In genomic region chr1:179803513-179804139, GRCm38 (mm10) we compare ENCODE assay signal across 8 mouse cellular contexts. TPM values are rescaled to one million over a fixed set of nuclear protein-coding genes. Genes with fewer than 3 reads are reported as not detected.
DNase-seq lines count a peak whose midpoint lies in the region; ATAC-seq and TF ChIP-seq lines count a peak whose summit lies in the region.

Gene Ahctf1 (minus strand): TSS chr1:179803680.

- peak; percentile 64 for TF ChIP-seq CTCF in kidney, postnatal 0 days (IDR thresholded peaks at IDR 0.05; ENCODE audit: low read depth)

- peaks cover 17% of the 10 kb centered on the region for H3K4me1 ChIP-seq in heart, embryonic 12.5 days (replicated peaks)
- peaks cover 8% of the 10 kb centered on the region for H3K4me1 ChIP-seq in kidney, postnatal 0 days (replicated peaks; ENCODE audit: insufficient read depth, low read length)
- H3K4me1 ChIP-seq in liver, embryonic 11.5 days (replicated peaks; ENCODE audit: control insufficient read depth, insufficient read depth, low read length) = peaks cover 39% of the 10 kb centered on the region
- H3K4me1 ChIP-seq in stomach, embryonic 14.5 days (ENCODE audit: control insufficient read depth, insufficient read depth, low read length) = peaks cover 12% of the 10 kb centered on the region; the same call in 1 of the 2 replicates

- peak within 1 kb of the TSS; percentile 98 for H3K9ac ChIP-seq in heart, embryonic 12.5 days
- H3K9ac ChIP-seq in kidney, postnatal 0 days (ENCODE audit: low read depth, low read length) = peak within 1 kb of the TSS; percentile 98
- peak within 1 kb of the TSS; percentile 98 for H3K9ac ChIP-seq in liver, embryonic 11.5 days (ENCODE audit: low read depth, low read length)
- H3K9ac ChIP-seq in stomach, embryonic 14.5 days (replicated peaks; ENCODE audit: low read depth, low read length) = peak within 1 kb of the TSS; percentile 98

- WGBS in heart, embryonic 12.5 days = under 1% methylated on average over 56 of the region's 56 CpGs
- under 1% methylated on average over 56 of the region's 56 CpGs for WGBS in kidney, postnatal 0 days
- WGBS in liver, embryonic 11.5 days = under 1% methylated on average over 56 of the region's 56 CpGs
- WGBS in stomach, embryonic 14.5 days = under 1% methylated on average over 56 of the region's 56 CpGs

- ATAC-seq in erythroid progenitor cell, adult 5-6 weeks (replicated peaks; ENCODE audit: low FRiP score, poor library complexity, severe bottlenecking) = peak; percentile 86
- peak; percentile 97 for ATAC-seq in heart, embryonic 12.5 days (ENCODE audit: insufficient number of reproducible peaks, low FRiP score)
- ATAC-seq in kidney, postnatal 0 days (replicated peaks; ENCODE audit: low FRiP score, low read depth) = peak; percentile 98
- peak; percentile 97 for ATAC-seq in liver, embryonic 11.5 days (replicated peaks; ENCODE audit: low FRiP score)
- ATAC-seq in stomach, embryonic 14.5 days (ENCODE audit: insufficient number of reproducible peaks, insufficient read depth, low FRiP score, low read depth) = peak; percentile 98

- H3K4me2 ChIP-seq in heart, embryonic 12.5 days = peak within 1 kb of the TSS; percentile 79
- peak within 1 kb of the TSS; percentile 60 for H3K4me2 ChIP-seq in kidney, postnatal 0 days (ENCODE audit: low read length)
- peak within 1 kb of the TSS; percentile 82 for H3K4me2 ChIP-seq in liver, embryonic 11.5 days
- H3K4me2 ChIP-seq in stomach, embryonic 14.5 days (replicated peaks; ENCODE audit: low read depth, low read length) = peak within 1 kb of the TSS; percentile 70

- peaks cover 4% of the 10 kb centered on the region for H3K36me3 ChIP-seq in heart, embryonic 12.5 days
- no peaks in the 10 kb centered on the region for H3K36me3 ChIP-seq in kidney, postnatal 0 days (ENCODE audit: insufficient read depth, low read length)
- H3K36me3 ChIP-seq in liver, embryonic 11.5 days (ENCODE audit: control insufficient read depth, insufficient read depth, low read length) = peaks cover 9% of the 10 kb centered on the region
- H3K36me3 ChIP-seq in stomach, embryonic 14.5 days (ENCODE audit: control insufficient read depth, insufficient read depth, low read length) = 0 out of 2 replicates have a peak, but pooled peaks cover 7% of the 10 kb centered on the region

- DNase-seq in CD4-positive helper T cell, adult 2 months (ENCODE audit: low read depth, low spot score) = peak; percentile 97
- peak; percentile 97 for DNase-seq in brain, embryonic 18.5 days (ENCODE audit: low read depth, low spot score)
- DNase-seq in kidney, postnatal 0 days (ENCODE audit: low spot score) = peak; percentile 100
- peak; percentile 94 for DNase-seq in liver, embryonic 11.5 days (ENCODE audit: low spot score)
- DNase-seq in naive thymus-derived CD4-positive, alpha-beta T cell, adult 2 months (ENCODE audit: low read depth) = peak; percentile 97

- peak within 1 kb of the TSS; percentile 98 for H3K4me3 ChIP-seq in heart, embryonic 12.5 days
- peak within 1 kb of the TSS; percentile 92 for H3K4me3 ChIP-seq in kidney, postnatal 0 days (replicated peaks; ENCODE audit: low read depth, low read length)
- peak within 1 kb of the TSS; percentile 98 for H3K4me3 ChIP-seq in liver, embryonic 11.5 days (ENCODE audit: low read depth, low read length)
- H3K4me3 ChIP-seq in stomach, embryonic 14.5 days (ENCODE audit: low read depth, low read length) = peak within 1 kb of the TSS; percentile 95

- H3K9me3 ChIP-seq in heart, embryonic 12.5 days (replicated peaks) = no peaks in the 10 kb centered on the region
- H3K9me3 ChIP-seq in kidney, postnatal 0 days (replicated peaks; ENCODE audit: low read length) = no peaks in the 10 kb centered on the region
- H3K9me3 ChIP-seq in liver, embryonic 11.5 days (ENCODE audit: control insufficient read depth, low read length) = no peaks in the 10 kb centered on the region
- no peaks in the 10 kb centered on the region for H3K9me3 ChIP-seq in stomach, embryonic 14.5 days (ENCODE audit: control insufficient read depth, low read depth, low read length)

- H3K27me3 ChIP-seq in heart, embryonic 12.5 days (replicated peaks) = no peaks in the 10 kb centered on the region
- no peaks in the 10 kb centered on the region for H3K27me3 ChIP-seq in kidney, postnatal 0 days (ENCODE audit: insufficient read depth, low read length)
- H3K27me3 ChIP-seq in liver, embryonic 11.5 days (replicated peaks; ENCODE audit: control insufficient read depth, insufficient read depth, low read length) = no peaks in the 10 kb centered on the region
- no peaks in the 10 kb centered on the region for H3K27me3 ChIP-seq in stomach, embryonic 14.5 days (ENCODE audit: control insufficient read depth, insufficient read depth, low read length)

- H3K27ac ChIP-seq in heart, embryonic 12.5 days (ENCODE audit: poor library complexity, severe bottlenecking) = peak within 1 kb of the TSS; percentile 98
- peak within 1 kb of the TSS; percentile 99 for H3K27ac ChIP-seq in kidney, postnatal 0 days
- peak within 1 kb of the TSS; percentile 100 for H3K27ac ChIP-seq in liver, embryonic 11.5 days (ENCODE audit: low read depth, low read length)
- peak within 1 kb of the TSS; percentile 99 for H3K27ac ChIP-seq in stomach, embryonic 14.5 days (ENCODE audit: low read length)

RNA-seq across cellular contexts. Expression of gene Ahctf1, which starts in this region (rescaled TPM):
- 127 and 160 TPM in 2 replicates for total RNA-seq in erythroid progenitor cell, adult 5-6 weeks (2015; ENCODE audit: low replicate concordance)
- 152 and 167 TPM in 2 replicates for total RNA-seq in erythroid progenitor cell, adult 5-6 weeks (2017; ENCODE audit: low replicate concordance)
- polyA plus RNA-seq in heart, embryonic 12.5 days (2016; fragmentation: Nextera tagmentation; extraction: Ambion mirVana) = 22.5 and 23.9 TPM in 2 replicates
- polyA plus RNA-seq in kidney, postnatal 0 days (2015; fragmentation: Nextera tagmentation; extraction: Ambion mirVana) = 12.3 and 15.1 TPM in 2 replicates
- polyA plus RNA-seq in liver, embryonic 11.5 days (2014; fragmentation: Nextera tagmentation; extraction: Ambion mirVana) = 52.9 and 54.6 TPM in 2 replicates
- 35.6 and 38.8 TPM in 2 replicates for polyA plus RNA-seq in stomach, embryonic 14.5 days (2014; fragmentation: Nextera tagmentation; extraction: Ambion mirVana)

Comparison
In these comparisons a context has a peak if more than half of its experiments do, and no peak if none do; other contexts are left out.
1. Peak in every context shown above with its lines: DNase-seq, ATAC-seq, H3K4me3 ChIP-seq and H3K27ac ChIP-seq.